In the genomic region with DNA sequence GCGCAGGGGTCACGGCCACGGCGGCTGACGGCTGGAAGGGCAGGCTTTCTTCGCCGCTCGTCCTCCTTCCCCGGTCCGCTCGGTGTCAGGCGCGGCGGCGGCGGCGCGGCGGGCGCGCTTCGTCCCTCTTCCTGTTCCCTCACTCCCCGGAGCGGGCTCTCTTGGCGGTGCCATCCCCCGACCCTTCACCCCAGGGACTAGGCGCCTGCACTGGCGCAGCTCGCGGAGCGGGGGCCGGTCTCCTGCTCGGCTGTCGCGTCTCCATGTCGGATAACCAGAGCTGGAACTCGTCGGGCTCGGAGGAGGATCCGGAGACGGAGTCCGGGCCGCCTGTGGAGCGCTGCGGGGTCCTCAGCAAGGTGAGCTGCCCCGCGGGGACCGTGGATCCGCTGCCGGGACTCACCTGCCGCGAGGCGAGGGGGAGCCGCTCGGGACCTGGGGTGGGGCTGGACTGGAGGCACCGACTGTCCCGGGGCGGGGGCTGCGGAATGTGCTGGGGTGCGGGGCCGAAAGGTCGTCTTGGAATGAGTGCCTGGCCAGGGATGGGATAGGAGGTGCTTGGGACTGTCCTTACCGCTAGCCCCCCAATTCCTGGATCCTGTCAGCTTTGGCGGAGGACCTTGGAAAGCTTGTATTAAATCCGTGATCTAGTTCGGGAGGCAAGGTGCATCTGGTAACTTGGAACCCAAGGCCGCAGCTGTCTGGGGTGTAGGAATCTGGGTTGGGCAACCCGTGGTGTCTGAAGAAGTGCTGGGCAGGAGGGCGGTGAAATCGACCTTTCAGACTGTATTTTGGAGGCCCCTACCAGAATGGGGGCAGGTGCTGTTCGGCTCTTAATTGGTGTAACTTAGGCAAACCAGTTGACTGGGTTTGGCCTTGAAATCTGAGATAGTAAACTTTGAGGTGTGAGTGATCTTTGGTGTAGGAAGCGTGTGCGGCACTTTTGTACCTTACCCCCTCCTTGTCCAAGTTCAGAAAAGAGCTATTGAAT, we compare ENCODE assay signal across 9 mouse cellular contexts. TPM values are rescaled to one million over a fixed set of nuclear protein-coding genes. Genes with fewer than 3 reads are reported as not detected.
A peak's percentile ranks its signal among the peaks of the same experiment; 100 is the strongest.
DNase-seq lines count a peak whose midpoint lies in the region; ATAC-seq lines count a peak whose summit lies in the region.
"Had no signal": no experiment of that assay in that cellular context is flagged by ENCODE, and none has a peak within 500 bp of the region (broad histone marks: within the 10 kb centered on the region; RNA-seq: fewer than 3 reads in every experiment).

No protein-coding gene starts in this region.

- peak overlapping the region; percentile 98 for H3K4me3 ChIP-seq in kidney, embryonic 16.5 days (ENCODE audit: low read length)
- peak overlapping the region; percentile 94 for H3K4me3 ChIP-seq in lung, embryonic 16.5 days (ENCODE audit: low read length)

- peak overlapping the region; percentile 86 for H3K4me2 ChIP-seq in kidney, embryonic 16.5 days (replicated peaks; ENCODE audit: low read depth, low read length)
- H3K4me2 ChIP-seq in lung, embryonic 16.5 days (ENCODE audit: low read depth, low read length): peak overlapping the region; percentile 81

- peak; percentile 80 for ATAC-seq in kidney, embryonic 16.5 days (ENCODE audit: low FRiP score, low TSS enrichment)
- peak; percentile 67 for ATAC-seq in lung, embryonic 16.5 days (ENCODE audit: low read depth)

- H3K9me3 ChIP-seq in kidney, embryonic 16.5 days (ENCODE audit: low read length): no peaks in the 10 kb centered on the region
- H3K9me3 ChIP-seq in lung, embryonic 16.5 days (ENCODE audit: control insufficient read depth, low read length): no peaks in the 10 kb centered on the region

- no peaks in the 10 kb centered on the region for H3K27me3 ChIP-seq in kidney, embryonic 16.5 days (ENCODE audit: insufficient read depth, low read length)
- no peaks in the 10 kb centered on the region for H3K27me3 ChIP-seq in lung, embryonic 16.5 days (ENCODE audit: control insufficient read depth, insufficient read depth, low read depth, low read length)

- no peaks in the 10 kb centered on the region for H3K36me3 ChIP-seq in kidney, embryonic 16.5 days (ENCODE audit: insufficient read depth, low read length)
- no peaks in the 10 kb centered on the region for H3K36me3 ChIP-seq in lung, embryonic 16.5 days (ENCODE audit: control insufficient read depth, insufficient read depth, low read length)

- peak overlapping the region; percentile 91 for H3K27ac ChIP-seq in kidney, embryonic 16.5 days (ENCODE audit: low read length)
- H3K27ac ChIP-seq in lung, embryonic 16.5 days (ENCODE audit: low read length): peak overlapping the region; percentile 88

- peak overlapping the region; percentile 88 for H3K9ac ChIP-seq in kidney, embryonic 16.5 days (replicated peaks; ENCODE audit: low read length)
- H3K9ac ChIP-seq in lung, embryonic 16.5 days (ENCODE audit: low read length): peak overlapping the region; percentile 97

- DNase-seq in adrenal gland, adult 18-20 months (ENCODE audit: low spot score in 2 of 2): peak; percentile 32 to 71
- no peak for DNase-seq in adrenal gland, adult 2 months
- peak; percentile 59 for DNase-seq in 416B (ENCODE audit: low read depth)
- peak; percentile 33 for DNase-seq in c-Kit-positive CD71-positive TER-119-positive erythroid progenitor cells, embryonic 14.5 days (ENCODE audit: low spot score)
- DNase-seq in gastrocnemius, postnatal 25 days: peak; percentile 34
- DNase-seq in ovary, postnatal 14 days (ENCODE audit: low spot score): peak; percentile 46

- WGBS in kidney, embryonic 16.5 days: under 1% methylated on average over 73 of the region's 73 CpGs
- 0% methylated on average over 54 of the region's 73 CpGs for WGBS in lung, embryonic 16.5 days

- H3K4me1 ChIP-seq in kidney, embryonic 16.5 days (ENCODE audit: insufficient read depth, low read length): peaks cover 9% of the 10 kb centered on the region; the same call in 1 of the 2 replicates
- H3K4me1 ChIP-seq in lung, embryonic 16.5 days (replicated peaks; ENCODE audit: control insufficient read depth, insufficient read depth, low read length): 0 out of 2 replicates have a peak, but pooled peaks cover 6% of the 10 kb centered on the region

RNA-seq across cellular contexts. Expression of gene Col4a3bp, which starts 0.8 kb away (rescaled TPM):
- 100 to 1,000 TPM in 1 of 2 experiments, 10 to 100 TPM in 1; 72.4 to 112 TPM for total RNA-seq in adrenal gland, adult 18-20 months (2021)
- 10 to 100 TPM; 60.0 to 93.8 TPM for total RNA-seq in adrenal gland, adult 2 months (2021)
- 30.3 and 45.3 TPM in 2 replicates for polyA plus RNA-seq in adrenal gland, adult 2 months (2012; rRNA removed)
- total RNA-seq in gastrocnemius, postnatal 25 days (2021): 10 to 100 TPM; 31.5 to 39.7 TPM
- 8.0 and 9.3 TPM in 2 replicates for polyA plus RNA-seq in kidney, embryonic 16.5 days (2015; fragmentation: Nextera tagmentation; extraction: Ambion mirVana)
- polyA plus RNA-seq in lung, embryonic 16.5 days (2015; fragmentation: Nextera tagmentation; extraction: Ambion mirVana): 9.2 and 10.3 TPM in 2 replicates

RNA-seq across cellular contexts. Expression of gene Polk, which starts 0.8 kb away (rescaled TPM):
- total RNA-seq in adrenal gland, adult 18-20 months (2021): 10 to 100 TPM; 23.3 to 32.6 TPM
- total RNA-seq in adrenal gland, adult 2 months (2021): 10 to 100 TPM; 21.8 to 28.5 TPM
- 2.4 and 2.8 TPM in 2 replicates for polyA plus RNA-seq in adrenal gland, adult 2 months (2012; rRNA removed)
- total RNA-seq in gastrocnemius, postnatal 25 days (2021): 1 to 10 TPM; 3.3 to 3.7 TPM
- 9.2 and 10.7 TPM in 2 replicates for polyA plus RNA-seq in kidney, embryonic 16.5 days (2015; fragmentation: Nextera tagmentation; extraction: Ambion mirVana)
- 9.9 and 10.5 TPM in 2 replicates for polyA plus RNA-seq in lung, embryonic 16.5 days (2015; fragmentation: Nextera tagmentation; extraction: Ambion mirVana)

RNA-seq across cellular contexts. Expression of gene Gm17622, which starts 52.7 kb away (rescaled TPM):
- not detected for total RNA-seq in adrenal gland, adult 18-20 months (2021)
- not detected for total RNA-seq in adrenal gland, adult 2 months (2021)
- not detected in 2 replicates for polyA plus RNA-seq in adrenal gland, adult 2 months (2012; rRNA removed)
- not detected for total RNA-seq in gastrocnemius, postnatal 25 days (2021)
- not detected in 2 replicates for polyA plus RNA-seq in kidney, embryonic 16.5 days (2015; fragmentation: Nextera tagmentation; extraction: Ambion mirVana)
- polyA plus RNA-seq in lung, embryonic 16.5 days (2015; fragmentation: Nextera tagmentation; extraction: Ambion mirVana): not detected in 2 replicates
- total RNA-seq: hematopoietic stem cell, adult 5-6 weeks had no signal

Comparison
In these comparisons a context has a peak if more than half of its experiments do, and no peak if none do; other contexts are left out.
1. RNA of gene Polk, which starts 0.8 kb away (total RNA-seq): 23.3 to 32.6 TPM in adrenal gland, adult 18-20 months and 21.8 to 28.5 TPM in adrenal gland, adult 2 months; 3.3 to 3.7 TPM in gastrocnemius, postnatal 25 days; every median in the first group is over 4 times any median in the second.